Mouse (Mus musculus): ENCODE data around the gene Lenep.

GRCm38 (mm10) chr3:89408448-89408847 is 5.9 kb upstream of the Lenep start:
- TF ChIP-seq CTCF (conservative IDR thresholded peaks at IDR 0.05; ENCODE audit: insufficient read depth, insufficient read length, low read depth, low read length): no peak
- TF ChIP-seq POLR2A (IDR thresholded peaks at IDR 0.05; ENCODE audit: low read depth, low read length): no peak
